Mouse (Mus musculus): Measurements from ENCODE around the gene Lrrc46. TPM values are rescaled to one million over a fixed set of nuclear protein-coding genes. Genes with fewer than 3 reads are reported as not detected.

The Lrrc46 gene
- 0.82 TPM in 2 replicates for polyA plus RNA-seq (2012; rRNA removed)

GRCm38 (mm10) chr11:97041022-97041899 lies at the start of gene Lrrc46, which contains the start of gene Mrpl10:
Gene Lrrc46, minus strand, starts transcription at chr11:97041407.
Gene Mrpl10, plus strand, starts transcription at chr11:97041560.
- DNase-seq (ENCODE audit: extremely low spot score in 1 of 2, low spot score in 1 of 2): peak; percentile 66 to 88

DNA sequence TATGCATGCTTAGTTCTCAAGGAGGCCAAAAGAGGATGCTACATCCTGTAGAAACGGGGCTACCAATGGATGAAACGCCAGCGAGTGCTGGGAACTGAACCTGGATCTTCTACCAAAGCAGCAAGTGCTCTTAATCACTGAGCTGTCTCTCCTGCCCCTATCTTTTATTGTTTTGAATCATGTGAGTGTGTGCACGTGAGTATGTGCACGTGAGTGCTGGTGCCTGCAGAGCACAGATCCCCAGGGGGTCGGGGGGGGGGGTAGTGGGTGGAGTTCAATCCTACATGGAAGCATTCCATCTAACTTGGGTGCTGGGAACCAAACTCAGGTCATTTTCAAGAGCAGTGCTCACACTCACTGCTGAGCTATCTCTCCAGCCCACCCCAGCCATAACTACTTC lies 45.2 kb upstream of the Lrrc46 start:
- DNase-seq (ENCODE audit: extremely low spot score in 1 of 2, low spot score in 1 of 2): no peak

DNA sequence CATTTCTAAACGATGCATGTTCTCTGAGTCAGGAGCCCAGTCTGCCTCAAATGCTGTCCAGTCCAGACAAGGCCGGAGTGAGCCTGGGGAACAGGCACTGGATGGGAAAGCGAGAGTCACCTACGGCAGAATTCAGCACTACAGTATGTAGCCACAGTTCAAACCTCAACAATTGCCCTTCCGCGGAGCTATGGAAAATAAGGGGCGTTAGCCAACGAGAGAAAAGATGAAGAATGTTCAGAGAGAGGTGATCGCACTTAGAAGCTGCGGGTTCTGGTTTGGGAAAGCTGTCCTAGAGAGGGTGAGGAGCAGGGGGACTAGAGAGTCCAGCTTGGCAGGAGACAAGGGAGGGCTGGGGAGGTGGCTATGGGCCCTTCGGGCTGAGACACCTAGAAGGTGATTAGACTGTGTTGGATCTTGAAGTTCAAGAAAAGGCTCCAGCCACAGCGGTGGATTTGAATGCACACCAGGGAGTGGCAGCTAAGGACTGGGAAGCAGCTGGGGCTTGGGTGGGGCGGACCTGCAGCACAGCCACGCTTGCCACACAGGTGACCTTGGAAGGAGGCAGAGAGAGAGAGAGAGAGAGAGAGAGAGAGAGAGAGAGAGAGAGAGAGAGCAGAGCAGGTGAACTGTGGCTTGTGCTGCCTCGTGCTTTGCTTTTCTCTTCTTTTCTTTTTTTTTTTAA lies 43.8 kb upstream of the Lrrc46 start:
- DNase-seq (ENCODE audit: extremely low spot score in 1 of 2, low spot score in 1 of 2): no peak

DNA sequence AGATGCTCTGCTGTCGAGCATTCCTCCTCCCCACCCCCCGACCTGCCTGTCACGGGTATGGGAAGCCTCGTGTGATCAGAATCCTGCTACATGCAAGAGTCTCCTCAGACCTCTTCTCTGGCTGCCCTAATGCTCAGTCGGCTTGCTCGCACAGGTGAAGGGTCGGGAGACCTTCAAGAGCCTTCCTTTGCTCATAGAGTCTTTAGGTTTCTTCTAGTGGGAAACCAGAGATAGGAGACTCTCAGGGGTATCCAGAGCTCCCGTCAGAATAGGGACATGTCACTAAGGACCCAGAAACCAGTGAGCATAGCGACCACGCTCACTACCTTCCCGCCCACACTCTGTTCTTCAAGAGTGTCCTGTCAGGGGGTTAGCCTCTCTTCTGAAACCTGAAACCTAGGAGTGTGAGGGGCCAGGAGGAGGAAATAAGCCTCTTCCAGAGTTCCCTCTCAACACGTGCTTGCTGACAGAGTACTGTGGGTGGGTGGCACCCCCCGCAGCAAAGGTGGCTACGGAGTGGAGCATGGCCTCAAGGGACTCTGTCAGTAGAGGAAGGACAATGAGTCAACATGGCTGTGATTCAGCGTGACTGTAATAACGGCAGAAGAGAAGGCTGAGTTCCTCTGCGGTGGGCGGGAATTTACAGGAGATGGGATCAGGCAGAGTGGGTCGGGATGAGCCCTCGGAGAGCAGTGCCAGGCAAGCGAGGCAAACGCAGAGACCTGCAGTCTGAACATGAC lies 42.4 kb upstream of the Lrrc46 start:
- peak; percentile 50 to 78 for DNase-seq (ENCODE audit: extremely low spot score in 1 of 2, low spot score in 1 of 2)

GRCm38 (mm10) chr11:97082977-97083376 lies 41.8 kb upstream of the Lrrc46 start:
- peak; percentile 39 to 70 for DNase-seq (ENCODE audit: extremely low spot score in 1 of 2, low spot score in 1 of 2)

DNA sequence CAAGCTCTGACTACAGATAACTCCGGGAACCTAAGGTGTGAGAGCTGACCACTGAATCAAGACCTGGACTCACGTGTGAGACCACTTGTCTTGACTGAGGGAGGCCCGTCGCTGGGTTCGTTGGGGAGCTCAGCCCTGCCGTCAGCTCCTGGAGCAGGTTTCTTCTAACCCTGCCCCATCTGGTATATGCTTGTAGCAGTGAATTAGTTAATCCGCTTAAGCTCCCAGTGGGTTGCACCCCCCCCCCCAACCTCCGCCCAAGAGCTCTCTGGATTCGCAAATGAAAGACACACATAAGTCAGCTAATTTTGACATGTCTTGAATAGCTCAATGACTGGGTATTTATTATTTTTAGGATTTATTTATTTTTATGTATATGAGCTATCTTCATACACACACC lies 39.1 kb upstream of the Lrrc46 start:
- DNase-seq (ENCODE audit: extremely low spot score in 1 of 2, low spot score in 1 of 2): no peak

- no peak for DNase-seq (ENCODE audit: extremely low spot score in 1 of 2, low spot score in 1 of 2)
Observed at GRCm38 (mm10) chr11:97078751-97079150, 37.5 kb upstream of the Lrrc46 start.

GRCm38 (mm10) chr11:97074235-97074634 lies 33.0 kb upstream of the Lrrc46 start:
- DNase-seq (ENCODE audit: extremely low spot score in 1 of 2, low spot score in 1 of 2): no peak

- DNase-seq (ENCODE audit: extremely low spot score in 1 of 2, low spot score in 1 of 2): peak in 1 of 2 experiments; percentile 86
Observed at GRCm38 (mm10) chr11:97072533-97072932, 31.3 kb upstream of the Lrrc46 start.

GRCm38 (mm10) chr11:97071129-97071528 lies 29.9 kb upstream of the Lrrc46 start:
- no peak for DNase-seq (ENCODE audit: extremely low spot score in 1 of 2, low spot score in 1 of 2)

- no peak for DNase-seq (ENCODE audit: extremely low spot score in 1 of 2, low spot score in 1 of 2)
Observed at GRCm38 (mm10) chr11:97069770-97070169, 28.6 kb upstream of the Lrrc46 start.

DNA sequence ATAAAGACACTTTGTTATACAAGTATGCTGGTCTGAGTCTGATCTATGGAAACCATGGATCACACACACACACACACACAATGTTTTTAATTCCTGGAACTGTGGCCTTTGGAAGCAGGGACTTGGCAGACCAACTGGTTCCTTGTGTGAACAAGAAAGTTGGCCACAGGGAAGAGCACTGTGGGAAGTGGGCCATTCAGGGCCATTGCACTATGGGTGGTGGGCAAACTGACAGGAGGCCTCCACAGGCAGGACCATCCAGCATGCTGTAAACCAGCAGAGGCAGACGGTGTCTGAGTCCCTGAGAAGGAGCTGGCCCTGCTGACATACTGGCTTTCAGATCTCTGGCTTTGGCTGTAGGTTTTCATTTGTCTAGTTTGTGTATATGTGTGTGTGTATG lies 28.1 kb upstream of the Lrrc46 start:
- DNase-seq (ENCODE audit: extremely low spot score in 1 of 2, low spot score in 1 of 2): no peak

DNA sequence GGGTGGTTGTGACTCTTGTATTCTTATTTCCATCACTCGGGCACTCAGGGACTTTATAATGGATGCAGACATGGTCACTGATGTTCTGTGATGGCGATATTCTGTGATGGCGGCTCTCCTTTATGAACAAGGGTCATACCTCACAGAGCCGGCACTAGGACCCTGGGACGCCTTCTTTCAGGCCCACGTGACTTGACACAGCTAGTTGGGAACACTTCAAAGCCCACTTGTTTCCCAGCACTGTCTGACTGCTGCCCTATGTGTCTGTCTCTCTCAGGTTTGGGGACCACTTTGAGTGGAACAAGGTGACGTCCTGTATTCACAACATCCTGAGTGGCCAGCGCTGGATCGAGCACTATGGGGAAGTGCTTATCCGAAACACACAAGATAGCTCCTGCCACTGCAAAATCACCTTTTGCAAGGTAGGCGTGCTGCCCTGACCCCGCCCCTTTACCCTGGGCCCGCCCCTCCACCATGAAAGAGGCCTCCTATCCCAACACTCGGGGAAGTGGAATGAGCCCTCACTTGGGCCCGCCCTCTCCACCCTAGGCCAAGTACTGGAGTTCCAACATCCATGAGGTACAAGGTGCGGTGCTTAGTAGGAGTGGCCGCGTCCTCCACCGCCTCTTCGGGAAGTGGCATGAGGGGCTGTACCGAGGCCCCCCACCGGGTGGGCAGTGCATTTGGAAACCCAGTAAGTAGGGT lies 25.6 kb upstream of the Lrrc46 start:
- DNase-seq (ENCODE audit: extremely low spot score in 1 of 2, low spot score in 1 of 2): no peak

GRCm38 (mm10) chr11:97065538-97066295 lies 24.5 kb upstream of the Lrrc46 start:
- DNase-seq (ENCODE audit: extremely low spot score in 1 of 2, low spot score in 1 of 2): no peak

DNA sequence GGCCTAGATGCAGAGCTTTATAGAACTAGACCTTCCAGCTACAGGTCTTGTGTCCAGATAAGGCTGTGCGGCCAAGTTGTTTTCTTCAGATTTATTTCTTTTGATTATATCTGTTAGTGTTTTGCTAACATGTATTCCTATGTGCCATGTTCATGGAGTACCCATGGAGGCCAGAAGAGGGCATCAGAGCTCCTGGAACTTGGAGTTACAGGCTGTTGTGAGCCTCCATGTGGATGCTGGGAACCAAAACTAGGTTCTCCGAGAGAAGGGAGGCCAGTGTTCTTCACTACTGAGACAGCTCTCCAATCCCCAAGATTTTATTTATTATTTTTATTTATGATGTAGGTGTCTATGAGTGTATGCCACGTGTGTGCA lies 22.7 kb upstream of the Lrrc46 start:
- no peak for DNase-seq (ENCODE audit: extremely low spot score in 1 of 2, low spot score in 1 of 2)

GRCm38 (mm10) chr11:97063274-97063920 lies 22.2 kb upstream of the Lrrc46 start:
- DNase-seq (ENCODE audit: extremely low spot score in 1 of 2, low spot score in 1 of 2): peak in 1 of 2 experiments; percentile 24

DNA sequence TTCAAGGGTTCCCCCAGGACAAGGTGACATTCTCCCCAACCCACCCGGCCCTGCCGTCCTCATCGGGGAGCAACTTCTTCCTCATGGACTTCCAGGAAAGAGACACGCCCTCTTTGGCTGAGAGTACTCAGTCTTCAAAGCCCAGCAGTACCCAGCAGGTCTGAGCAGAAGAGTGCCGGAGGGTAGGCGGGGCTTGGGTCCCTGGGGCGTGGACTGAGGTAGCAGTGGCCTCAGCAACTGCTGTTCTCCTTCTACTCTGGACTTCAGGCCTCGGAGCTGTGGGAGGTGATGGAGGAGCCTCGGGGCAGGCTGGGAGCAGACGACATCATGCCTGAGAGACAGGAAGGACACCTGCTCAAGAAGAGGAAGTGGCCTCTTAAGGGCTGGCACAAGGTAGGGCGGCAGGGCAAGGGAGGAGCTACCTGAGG lies 11.0 kb upstream of the Lrrc46 start:
- DNase-seq (ENCODE audit: extremely low spot score in 1 of 2, low spot score in 1 of 2): no peak

GRCm38 (mm10) chr11:97050944-97051586 lies 9.9 kb upstream of the Lrrc46 start:
- DNase-seq (ENCODE audit: extremely low spot score in 1 of 2, low spot score in 1 of 2): no peak

Data from frontal cortex, adult 2 months (tissue).